Mouse (Mus musculus): ENCODE measurements around the gene Peli2.

The Peli2 gene

GRCm38 (mm10) chr14:48149351-48149750 is 28.7 kb downstream of the Peli2 start:
- DNase-seq (ENCODE audit: inconsistent age in 2 of 2, low spot score in 1 of 2), result no peak

- no peak for DNase-seq (ENCODE audit: inconsistent age in 2 of 2, low spot score in 1 of 2)
Measured at GRCm38 (mm10) chr14:48150903-48151302, 30.3 kb downstream of the Peli2 start.

GRCm38 (mm10) chr14:48151554-48151953 is 30.9 kb downstream of the Peli2 start:
- DNase-seq (ENCODE audit: inconsistent age in 2 of 2, low spot score in 1 of 2), result no peak

GRCm38 (mm10) chr14:48153064-48153463 is 32.4 kb downstream of the Peli2 start:
- DNase-seq (ENCODE audit: inconsistent age in 2 of 2, low spot score in 1 of 2), result no peak

GRCm38 (mm10) chr14:48153865-48154511 is 33.4 kb downstream of the Peli2 start:
- peak in 1 of 2 experiments; percentile 63 for DNase-seq (ENCODE audit: inconsistent age in 2 of 2, low spot score in 1 of 2)

- no peak for DNase-seq (ENCODE audit: inconsistent age in 2 of 2, low spot score in 1 of 2)
Measured at GRCm38 (mm10) chr14:48154641-48155040, 34.0 kb downstream of the Peli2 start.

- no peak for DNase-seq (ENCODE audit: inconsistent age in 2 of 2, low spot score in 1 of 2)
Measured at GRCm38 (mm10) chr14:48155153-48155552, 34.5 kb downstream of the Peli2 start.

- DNase-seq (ENCODE audit: inconsistent age in 2 of 2, low spot score in 1 of 2), result no peak
Measured at GRCm38 (mm10) chr14:48157085-48157484, 36.5 kb downstream of the Peli2 start.

- no peak for DNase-seq (ENCODE audit: inconsistent age in 2 of 2, low spot score in 1 of 2)
Measured at GRCm38 (mm10) chr14:48157835-48158234, 37.2 kb downstream of the Peli2 start.

- no peak for DNase-seq (ENCODE audit: inconsistent age in 2 of 2, low spot score in 1 of 2)
Measured at GRCm38 (mm10) chr14:48159401-48159800, 38.8 kb downstream of the Peli2 start.

- peak; percentile 84 to 89 for DNase-seq (ENCODE audit: inconsistent age in 2 of 2, low spot score in 1 of 2)
Measured at GRCm38 (mm10) chr14:48162446-48162845, 41.8 kb downstream of the Peli2 start.

- no peak for DNase-seq (ENCODE audit: inconsistent age in 2 of 2, low spot score in 1 of 2)
Measured at GRCm38 (mm10) chr14:48164917-48165316, 44.3 kb downstream of the Peli2 start.

- DNase-seq (ENCODE audit: inconsistent age in 2 of 2, low spot score in 1 of 2), result no peak
Measured at GRCm38 (mm10) chr14:48166396-48166795, 45.8 kb downstream of the Peli2 start.

- no peak for DNase-seq (ENCODE audit: inconsistent age in 2 of 2, low spot score in 1 of 2)
Measured at GRCm38 (mm10) chr14:48167020-48167419, 46.4 kb downstream of the Peli2 start.

GRCm38 (mm10) chr14:48168116-48168515 is 47.5 kb downstream of the Peli2 start:
- DNase-seq (ENCODE audit: inconsistent age in 2 of 2, low spot score in 1 of 2), result no peak

GRCm38 (mm10) chr14:48169970-48170369 is 49.3 kb downstream of the Peli2 start:
- DNase-seq (ENCODE audit: inconsistent age in 2 of 2, low spot score in 1 of 2), result peak; percentile 60 to 83

- DNase-seq (ENCODE audit: inconsistent age in 2 of 2, low spot score in 1 of 2), result no peak
Measured at GRCm38 (mm10) chr14:48171268-48171667, 50.6 kb downstream of the Peli2 start.

- no peak for DNase-seq (ENCODE audit: inconsistent age in 2 of 2, low spot score in 1 of 2)
Measured at GRCm38 (mm10) chr14:48172026-48172425, 51.4 kb downstream of the Peli2 start.

- DNase-seq (ENCODE audit: inconsistent age in 2 of 2, low spot score in 1 of 2), result no peak
Measured at GRCm38 (mm10) chr14:48172876-48173275, 52.3 kb downstream of the Peli2 start.

GRCm38 (mm10) chr14:48173840-48174239 is 53.2 kb downstream of the Peli2 start:
- no peak for DNase-seq (ENCODE audit: inconsistent age in 2 of 2, low spot score in 1 of 2)

GRCm38 (mm10) chr14:48174356-48174755 is 53.7 kb downstream of the Peli2 start:
- no peak for DNase-seq (ENCODE audit: inconsistent age in 2 of 2, low spot score in 1 of 2)

GRCm38 (mm10) chr14:48175115-48175514 is 54.5 kb downstream of the Peli2 start:
- DNase-seq (ENCODE audit: inconsistent age in 2 of 2, low spot score in 1 of 2), result no peak

- peak; percentile 51 to 56 for DNase-seq (ENCODE audit: inconsistent age in 2 of 2, low spot score in 1 of 2)
Measured at GRCm38 (mm10) chr14:48178304-48178995, 57.8 kb downstream of the Peli2 start.
